Mouse (Mus musculus) cerebellum, postnatal 14 days (tissue): Measurements from ENCODE around the gene Smim26.
A peak's percentile ranks its signal among the peaks of the same experiment; 100 is the strongest.

ENCODE experiments used
- DNase-seq, 2 experiments: peaks; one replicate each; pipeline ENCODE4 v3.0.0; 2021; ENCODE audit warnings: mixed read lengths in 2 of 2

Gene Smim26

GRCm38 (mm10) chr2:144637204-144637603 is 43.4 kb downstream of the Smim26 start:
- DNase-seq: no peak

DNA sequence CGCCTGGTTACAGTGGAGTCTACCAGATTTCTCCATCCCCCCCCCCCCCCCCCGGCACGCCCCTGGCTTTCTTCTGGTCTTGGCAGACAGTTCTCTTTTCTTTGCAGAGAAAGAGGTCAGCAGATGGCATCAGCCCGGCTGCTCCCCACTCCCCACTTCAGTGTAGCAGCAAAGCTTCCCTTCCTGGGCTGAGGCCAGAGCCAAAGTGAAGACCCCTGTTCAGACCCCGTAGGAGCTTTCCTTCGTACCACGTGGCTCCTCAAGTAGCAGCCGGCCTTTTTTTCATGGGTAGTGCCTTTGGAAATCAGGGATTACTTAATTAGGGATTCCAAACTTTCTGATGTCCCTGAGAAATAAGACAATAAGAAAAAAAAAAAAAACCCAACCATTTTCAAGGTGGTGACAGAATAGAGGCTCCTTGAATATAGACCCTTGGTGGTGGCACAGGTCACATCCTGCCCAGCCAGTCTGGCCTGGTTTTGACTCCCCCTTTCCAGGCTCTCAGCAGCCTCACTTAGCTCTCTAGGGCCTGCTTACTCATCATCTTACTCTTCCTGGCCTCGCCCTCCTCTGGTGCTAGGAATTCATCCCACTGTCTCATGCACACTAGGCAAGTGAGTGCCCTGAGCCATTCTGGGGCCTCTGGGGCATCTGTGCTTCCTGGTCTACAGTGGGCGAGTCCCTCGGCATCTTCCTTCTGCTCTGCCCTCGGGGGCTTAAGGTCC is 44.0 kb downstream of the Smim26 start:
- DNase-seq: peak; percentile 38 to 41

- DNase-seq: peak; percentile 63 to 69
Observed at GRCm38 (mm10) chr2:144638719-144639118, 44.9 kb downstream of the Smim26 start.

- DNase-seq: no peak
Observed at GRCm38 (mm10) chr2:144640101-144640500, 46.2 kb downstream of the Smim26 start.

GRCm38 (mm10) chr2:144641991-144642390 is 48.1 kb downstream of the Smim26 start:
- DNase-seq: no peak
